Mouse (Mus musculus) lung, postnatal 0 days (tissue): ENCODE measurements around the gene Helt. TPM values are rescaled to one million over a fixed set of nuclear protein-coding genes. Genes with fewer than 3 reads are reported as not detected.

Experiments
- ATAC-seq: fragments of 200-750 bp; cut with Nextera tagmentation; 2 replicates; pipeline ENCODE4 v1.8.0; 2017; ENCODE audit warnings: moderate library complexity
- DNase-seq: peaks from one replicate; pipeline ENCODE4 v3.0.0-alpha.2; 2016; ENCODE audit warnings: low spot score
- H3K27ac ChIP-seq: fragments of 300-500 bp; sonication (generic); 2 replicates; pipeline ENCODE4 v1.5.1; 2014; ENCODE audit warnings: antibody characterized with exemption, mild to moderate bottlenecking, low read length, mixed read lengths
- H3K27me3 ChIP-seq: fragments of 300-500 bp; sonication (generic); replicated peaks from 2 replicates; pipeline ENCODE4 v1.6.1; 2014; ENCODE audit warnings: low read length, mixed read lengths; ENCODE audit not compliant: insufficient read depth
- H3K36me3 ChIP-seq: fragments of 300-500 bp; sonication (generic); 2 replicates; pipeline ENCODE4 v1.6.1; 2014; ENCODE audit warnings: low read length, mixed read lengths; ENCODE audit not compliant: insufficient read depth
- H3K4me1 ChIP-seq: fragments of 300-500 bp; sonication (generic); 2 replicates; pipeline ENCODE4 v1.6.1; 2014; ENCODE audit warnings: antibody characterized with exemption, low read depth, low read length, mixed read lengths; ENCODE audit not compliant: insufficient read depth
- H3K4me2 ChIP-seq: fragments of 300-500 bp; sonication (generic); replicated peaks from 2 replicates; pipeline ENCODE4 v1.6.1; 2014; ENCODE audit warnings: low read depth, mild to moderate bottlenecking, low read length, moderate library complexity, mixed read lengths
- H3K4me3 ChIP-seq: fragments of 300-500 bp; sonication (generic); 2 replicates; pipeline ENCODE4 v1.5.1; 2014; ENCODE audit warnings: low read depth, low read length
- H3K9ac ChIP-seq: fragments of 300-500 bp; sonication (generic); replicated peaks from 2 replicates; pipeline ENCODE4 v1.6.1; 2014; ENCODE audit warnings: low read depth, mild to moderate bottlenecking
- H3K9me3 ChIP-seq: fragments of 300-500 bp; sonication (generic); 2 replicates; pipeline ENCODE4 v1.6.1; 2016; ENCODE audit warnings: low read length, mixed read lengths
- CTCF ChIP-seq: IDR thresholded peaks from 2 replicates; pipeline ENCODE4 v1.5.1; 2016; ENCODE audit warnings: antibody characterized with exemption, mild to moderate bottlenecking
- EP300 ChIP-seq: IDR thresholded peaks from 2 replicates; pipeline ENCODE4 v1.6.1; 2016; ENCODE audit warnings: antibody characterized with exemption, mild to moderate bottlenecking, control low read depth
- WGBS: fragments of 180-500 bp; shearing (Covaris S2); extraction: QIAGEN DNeasy Blood & Tissue Kit; methylation state at CpG from one replicate; pipeline ENCODE4 v1.1.7; 2014; 5-methylcytosine and 5-hydroxymethylcytosine counted together
- polyA plus RNA-seq: library from polyadenylated mRNA; unstranded; fragments of >200 nt; fragmentation: Nextera tagmentation; extraction: Ambion mirVana; gene quantifications from 2 replicates; pipeline ENCODE4 v1.2.1, GENCODE M21; 2015

The Helt gene
- polyA plus RNA-seq, 1 experiment from 2014 or later = not detected

GRCm38 (mm10) chr8:46302121-46302520 lies 7.7 kb upstream of the Helt start:
- 85% methylated on average over 9 of the region's 9 CpGs for WGBS
- ATAC-seq = no peak

GRCm38 (mm10) chr8:46298847-46299246 lies 4.4 kb upstream of the Helt start:
- H3K27ac ChIP-seq = no peak overlapping the region
- TF ChIP-seq EP300 (no peak), CTCF (no peak)
- ATAC-seq (peak; percentile 52), DNase-seq (peak; percentile 57)
- H3K27me3 ChIP-seq = peaks cover 33% of the 10 kb centered on the region
- no peaks in the 10 kb centered on the region for H3K4me1 ChIP-seq
- no peaks in the 10 kb centered on the region for H3K9me3 ChIP-seq
- no peak overlapping the region for H3K4me2 ChIP-seq
- H3K9ac ChIP-seq = no peak overlapping the region
- no peak overlapping the region for H3K4me3 ChIP-seq
- no peaks in the 10 kb centered on the region for H3K36me3 ChIP-seq
- WGBS = 29% methylated on average over 7 of the region's 7 CpGs

More at GRCm38 (mm10) chr8:46302121-46302520, 7.7 kb upstream of the Helt start:
- TF ChIP-seq EP300 (no peak), CTCF (no peak)
- DNase-seq = no peak
- H3K27me3 ChIP-seq = no peaks in the 10 kb centered on the region
- H3K4me3 ChIP-seq = no peak overlapping the region
- H3K36me3 ChIP-seq = no peaks in the 10 kb centered on the region
- no peaks in the 10 kb centered on the region for H3K4me1 ChIP-seq
- H3K9ac ChIP-seq = no peak overlapping the region
- no peak overlapping the region for H3K27ac ChIP-seq
- no peak overlapping the region for H3K4me2 ChIP-seq
- H3K9me3 ChIP-seq = no peaks in the 10 kb centered on the region

GRCm38 (mm10) chr8:46296551-46296950 lies 2.1 kb upstream of the Helt start:
- no peaks in the 10 kb centered on the region for H3K36me3 ChIP-seq
- H3K4me3 ChIP-seq = no peak overlapping the region
- no peaks in the 10 kb centered on the region for H3K9me3 ChIP-seq
- H3K4me1 ChIP-seq = no peaks in the 10 kb centered on the region
- peaks cover 56% of the 10 kb centered on the region for H3K27me3 ChIP-seq
- no peak for DNase-seq
- H3K4me2 ChIP-seq = no peak overlapping the region
- WGBS = 2% methylated on average over 11 of the region's 11 CpGs
- no peak overlapping the region for H3K9ac ChIP-seq
- no peak for TF ChIP-seq CTCF
- TF ChIP-seq EP300 = no peak
- no peak overlapping the region for H3K27ac ChIP-seq
- ATAC-seq = no peak

GRCm38 (mm10) chr8:46295951-46296350 lies 1.5 kb upstream of the Helt start:
- WGBS = 2% methylated on average over 8 of the region's 8 CpGs
- no peak overlapping the region for H3K27ac ChIP-seq
- DNase-seq = no peak
- no peak for TF ChIP-seq EP300
- TF ChIP-seq CTCF = no peak
- no peak overlapping the region for H3K4me2 ChIP-seq
- no peak overlapping the region for H3K4me3 ChIP-seq
- H3K27me3 ChIP-seq = peaks cover 62% of the 10 kb centered on the region
- H3K36me3 ChIP-seq = no peaks in the 10 kb centered on the region
- no peak for ATAC-seq
- no peak overlapping the region for H3K9ac ChIP-seq
- no peaks in the 10 kb centered on the region for H3K4me1 ChIP-seq
- H3K9me3 ChIP-seq = no peaks in the 10 kb centered on the region

GRCm38 (mm10) chr8:46295101-46295534 lies 647 bp upstream of the Helt start:
- DNase-seq = no peak
- peaks cover 62% of the 10 kb centered on the region for H3K27me3 ChIP-seq
- H3K27ac ChIP-seq = no peak overlapping the region
- no peak overlapping the region for H3K4me3 ChIP-seq
- H3K4me2 ChIP-seq = no peak overlapping the region
- H3K9me3 ChIP-seq = no peaks in the 10 kb centered on the region
- no peaks in the 10 kb centered on the region for H3K36me3 ChIP-seq
- no peak overlapping the region for H3K9ac ChIP-seq
- 2% methylated on average over 14 of the region's 14 CpGs for WGBS
- TF ChIP-seq EP300 = no peak
- TF ChIP-seq CTCF = no peak
- no peak for ATAC-seq
- no peaks in the 10 kb centered on the region for H3K4me1 ChIP-seq

GRCm38 (mm10) chr8:46293741-46294151 lies 725 bp downstream of the Helt start:
- no peak overlapping the region for H3K4me3 ChIP-seq
- no peak for TF ChIP-seq EP300
- no peak for TF ChIP-seq CTCF
- WGBS = under 1% methylated on average over 16 of the region's 16 CpGs
- H3K27me3 ChIP-seq = peaks cover 62% of the 10 kb centered on the region
- H3K27ac ChIP-seq = no peak overlapping the region
- ATAC-seq (no peak), DNase-seq (no peak)
- H3K36me3 ChIP-seq = no peaks in the 10 kb centered on the region
- no peaks in the 10 kb centered on the region for H3K4me1 ChIP-seq
- H3K9me3 ChIP-seq = no peaks in the 10 kb centered on the region
- H3K4me2 ChIP-seq = no peak overlapping the region
- H3K9ac ChIP-seq = no peak overlapping the region

GRCm38 (mm10) chr8:46293201-46293600 lies 1.3 kb downstream of the Helt start:
- Histone ChIP-seq H3K9me3 (no peaks in the 10 kb centered on the region), H3K36me3 (no peaks in the 10 kb centered on the region), H3K4me2 (no peak overlapping the region), H3K9ac (no peak overlapping the region), H3K27me3 (peaks cover 62% of the 10 kb centered on the region), H3K4me3 (no peak overlapping the region), H3K4me1 (no peaks in the 10 kb centered on the region), H3K27ac (no peak overlapping the region)
- no peak for ATAC-seq
- 4% methylated on average over 14 of the region's 14 CpGs for WGBS
- TF ChIP-seq CTCF (no peak), EP300 (no peak)
- no peak for DNase-seq
